Comparison of ENCODE assay signal across 27 mouse cellular contexts in genomic region chr13:8448192-8448879, GRCm38 (mm10).
DNase-seq lines count a peak whose midpoint lies in the region; ATAC-seq lines count a peak whose summit lies in the region.
"Had no signal": no experiment of that assay in that cellular context is flagged by ENCODE, and none has a peak within 500 bp of the region (broad histone marks: within the 10 kb centered on the region; RNA-seq: fewer than 3 reads in every experiment).

No protein-coding gene starts in this region.

- no peak overlapping the region for H3K27ac ChIP-seq in kidney, embryonic 16.5 days (ENCODE audit: low read length)
- no peak overlapping the region for H3K27ac ChIP-seq in kidney, embryonic 14.5 days (ENCODE audit: low read depth, low read length)
- no peak overlapping the region for H3K27ac ChIP-seq in limb, embryonic 11.5 days (replicated peaks; ENCODE audit: low read depth, low read length)
- no peak overlapping the region for H3K27ac ChIP-seq in neural tube, embryonic 15.5 days (replicated peaks)
- H3K27ac ChIP-seq in liver, embryonic 11.5 days (ENCODE audit: low read depth, low read length): no peak overlapping the region
- H3K27ac ChIP-seq: embryonic facial prominence, embryonic 15.5 days; forebrain, embryonic 12.5 days; heart, adult 2 months; lung, embryonic 15.5 days; midbrain, embryonic 10.5 days; stomach, embryonic 15.5 days had no signal

- no peaks in the 10 kb centered on the region for H3K4me1 ChIP-seq in kidney, embryonic 16.5 days (ENCODE audit: insufficient read depth, low read length)
- no peaks in the 10 kb centered on the region for H3K4me1 ChIP-seq in kidney, embryonic 14.5 days (ENCODE audit: control insufficient read depth, insufficient read depth, low read length)
- no peaks in the 10 kb centered on the region for H3K4me1 ChIP-seq in limb, embryonic 11.5 days (ENCODE audit: control insufficient read depth, insufficient read depth, low read length)
- 0 out of 2 replicates have a peak, but pooled peaks cover 3% of the 10 kb centered on the region for H3K4me1 ChIP-seq in neural tube, embryonic 15.5 days
- H3K4me1 ChIP-seq in liver, embryonic 11.5 days (replicated peaks; ENCODE audit: control insufficient read depth, insufficient read depth, low read length): no peaks in the 10 kb centered on the region
- H3K4me1 ChIP-seq: embryonic facial prominence, embryonic 15.5 days; forebrain, embryonic 12.5 days; heart, embryonic 12.5 days; lung, embryonic 15.5 days; midbrain, embryonic 10.5 days; stomach, embryonic 15.5 days had no signal

- peak; percentile 71; the same call in 1 of the 2 replicates for ATAC-seq in kidney, embryonic 16.5 days (ENCODE audit: low FRiP score, low TSS enrichment)
- ATAC-seq in kidney, embryonic 14.5 days (ENCODE audit: low FRiP score, low TSS enrichment): no peak
- peak; percentile 74 for ATAC-seq in limb, embryonic 11.5 days (ENCODE audit: insufficient number of reproducible peaks, low FRiP score, low TSS enrichment, low read depth)
- peak; percentile 84 for ATAC-seq in neural tube, embryonic 15.5 days (ENCODE audit: low FRiP score)
- no peak for ATAC-seq in liver, embryonic 11.5 days (replicated peaks; ENCODE audit: low FRiP score)
- ATAC-seq: intestine, postnatal 0 days; midbrain, embryonic 16.5 days had no signal

- H3K4me2 ChIP-seq in kidney, embryonic 16.5 days (replicated peaks; ENCODE audit: low read depth, low read length): no peak overlapping the region
- H3K4me2 ChIP-seq in kidney, embryonic 14.5 days (replicated peaks; ENCODE audit: low read depth, low read length): no peak overlapping the region
- no peak overlapping the region for H3K4me2 ChIP-seq in limb, embryonic 11.5 days (ENCODE audit: low read depth, severe bottlenecking)
- no peak overlapping the region for H3K4me2 ChIP-seq in neural tube, embryonic 15.5 days
- H3K4me2 ChIP-seq in liver, embryonic 11.5 days: no peak overlapping the region
- H3K4me2 ChIP-seq: embryonic facial prominence, embryonic 15.5 days; forebrain, embryonic 12.5 days; heart, embryonic 12.5 days; lung, embryonic 15.5 days; stomach, embryonic 15.5 days had no signal

- DNase-seq in retina, postnatal 1 day: peak; percentile 33
- no peak for DNase-seq in retina, embryonic 14.5 days (ENCODE audit: low spot score)
- DNase-seq in limb, embryonic 11.5 days (ENCODE audit: low spot score): peak; percentile 30
- no peak for DNase-seq in right cerebral cortex, postnatal 10 days (ENCODE audit: low spot score in 2 of 2)
- DNase-seq in liver, embryonic 11.5 days (ENCODE audit: low spot score): no peak
- DNase-seq: adrenal gland, postnatal 25 days; B cell, adult 2 months; cerebellum, adult 11-12 months; cerebellum, adult 9-11 months; heart, adult 2 months; heart, postnatal 4 days; kidney, postnatal 14 days; layer of hippocampus, adult 9-11 months; right cerebral cortex, postnatal 25 days; thymus, postnatal 14 days had no signal

- 23% methylated on average over 8 of the region's 8 CpGs for WGBS in kidney, embryonic 16.5 days
- 18% methylated on average over 8 of the region's 8 CpGs for WGBS in kidney, embryonic 14.5 days
- WGBS in limb, embryonic 11.5 days: 17% methylated on average over 8 of the region's 8 CpGs
- 26% methylated on average over 8 of the region's 8 CpGs for WGBS in neural tube, embryonic 15.5 days
- WGBS in liver, embryonic 11.5 days: 72% methylated on average over 8 of the region's 8 CpGs

- no peaks in the 10 kb centered on the region for H3K36me3 ChIP-seq in kidney, embryonic 16.5 days (ENCODE audit: insufficient read depth, low read length)
- no peaks in the 10 kb centered on the region for H3K36me3 ChIP-seq in kidney, embryonic 14.5 days (ENCODE audit: control insufficient read depth, insufficient read depth, low read length)
- H3K36me3 ChIP-seq in limb, embryonic 11.5 days (ENCODE audit: control insufficient read depth, insufficient read depth, low read length): no peaks in the 10 kb centered on the region
- no peaks in the 10 kb centered on the region for H3K36me3 ChIP-seq in neural tube, embryonic 15.5 days
- H3K36me3 ChIP-seq in liver, embryonic 11.5 days (ENCODE audit: control insufficient read depth, insufficient read depth, low read length): no peaks in the 10 kb centered on the region
- H3K36me3 ChIP-seq: embryonic facial prominence, embryonic 15.5 days; forebrain, embryonic 12.5 days; heart, embryonic 12.5 days; lung, embryonic 15.5 days; midbrain, embryonic 10.5 days; stomach, embryonic 15.5 days had no signal

- H3K9me3 ChIP-seq in kidney, embryonic 16.5 days (ENCODE audit: low read length): no peaks in the 10 kb centered on the region
- H3K9me3 ChIP-seq in kidney, embryonic 14.5 days (ENCODE audit: control insufficient read depth, low read length): no peaks in the 10 kb centered on the region
- H3K9me3 ChIP-seq in limb, embryonic 11.5 days (ENCODE audit: control insufficient read depth, low read length): no peaks in the 10 kb centered on the region
- H3K9me3 ChIP-seq in neural tube, embryonic 15.5 days (replicated peaks): no peaks in the 10 kb centered on the region
- H3K9me3 ChIP-seq in liver, embryonic 11.5 days (ENCODE audit: control insufficient read depth, low read length): no peaks in the 10 kb centered on the region
- H3K9me3 ChIP-seq: embryonic facial prominence, embryonic 15.5 days; forebrain, embryonic 12.5 days; heart, embryonic 12.5 days; lung, embryonic 15.5 days; midbrain, embryonic 10.5 days; stomach, embryonic 15.5 days had no signal

- H3K4me3 ChIP-seq in kidney, embryonic 16.5 days (ENCODE audit: low read length): no peak overlapping the region
- H3K4me3 ChIP-seq in kidney, embryonic 14.5 days (ENCODE audit: low read length): no peak overlapping the region
- no peak overlapping the region for H3K4me3 ChIP-seq in limb, embryonic 11.5 days (ENCODE audit: low read depth, low read length)
- H3K4me3 ChIP-seq in neural tube, embryonic 15.5 days (replicated peaks): no peak overlapping the region
- no peak overlapping the region for H3K4me3 ChIP-seq in liver, embryonic 11.5 days (ENCODE audit: low read depth, low read length)
- H3K4me3 ChIP-seq: embryonic facial prominence, embryonic 15.5 days; forebrain, embryonic 12.5 days; heart, adult 2 months; heart, embryonic 12.5 days; lung, embryonic 15.5 days; midbrain, embryonic 10.5 days; myocyte; stomach, embryonic 15.5 days had no signal

- no peak overlapping the region for H3K9ac ChIP-seq in kidney, embryonic 16.5 days (replicated peaks; ENCODE audit: low read length)
- no peak overlapping the region for H3K9ac ChIP-seq in kidney, embryonic 14.5 days (ENCODE audit: low read depth, low read length)
- no peak overlapping the region for H3K9ac ChIP-seq in limb, embryonic 11.5 days (ENCODE audit: low read length)
- no peak overlapping the region for H3K9ac ChIP-seq in neural tube, embryonic 15.5 days (replicated peaks)
- H3K9ac ChIP-seq in liver, embryonic 11.5 days (ENCODE audit: low read depth, low read length): no peak overlapping the region
- H3K9ac ChIP-seq: embryonic facial prominence, embryonic 15.5 days; forebrain, embryonic 12.5 days; heart, embryonic 12.5 days; lung, embryonic 15.5 days; stomach, embryonic 15.5 days had no signal

- H3K27me3 ChIP-seq in kidney, embryonic 16.5 days (ENCODE audit: insufficient read depth, low read length): no peaks in the 10 kb centered on the region
- H3K27me3 ChIP-seq in kidney, embryonic 14.5 days (ENCODE audit: control insufficient read depth, insufficient read depth, low read length): no peaks in the 10 kb centered on the region
- no peaks in the 10 kb centered on the region for H3K27me3 ChIP-seq in limb, embryonic 11.5 days (ENCODE audit: control insufficient read depth, insufficient read depth, low read length)
- no peaks in the 10 kb centered on the region for H3K27me3 ChIP-seq in neural tube, embryonic 15.5 days (replicated peaks)
- H3K27me3 ChIP-seq in liver, embryonic 11.5 days (replicated peaks; ENCODE audit: control insufficient read depth, insufficient read depth, low read length): no peaks in the 10 kb centered on the region
- H3K27me3 ChIP-seq: embryonic facial prominence, embryonic 15.5 days; forebrain, embryonic 12.5 days; heart, embryonic 12.5 days; lung, embryonic 15.5 days; stomach, embryonic 15.5 days had no signal

Comparison
In these comparisons a context has a peak if more than half of its experiments do, and no peak if none do; other contexts are left out.
1. ATAC-seq: peak in kidney, embryonic 16.5 days (single experiment), limb, embryonic 11.5 days (single experiment) and neural tube, embryonic 15.5 days (single experiment); none in kidney, embryonic 14.5 days (single experiment) and liver, embryonic 11.5 days (single experiment).
2. DNase-seq: peak in retina, postnatal 1 day (single experiment) and limb, embryonic 11.5 days (single experiment); none in retina, embryonic 14.5 days (single experiment), right cerebral cortex, postnatal 10 days (0 of 2) and liver, embryonic 11.5 days (single experiment).